Mouse (Mus musculus) limb, embryonic 11.5 days (tissue): ENCODE data around the gene Pts. TPM values are rescaled to one million over a fixed set of nuclear protein-coding genes. Genes with fewer than 3 reads are reported as not detected.
A peak's percentile ranks its signal among the peaks of the same experiment; 100 is the strongest.

ENCODE experiments used
- ATAC-seq: fragments of 200-750 bp; cut with Nextera tagmentation; 2 replicates; pipeline ENCODE4 v1.8.0; 2017; ENCODE audit warnings: low read depth; ENCODE audit not compliant: insufficient number of reproducible peaks, low FRiP score, low TSS enrichment
- DNase-seq: peaks from one replicate; pipeline ENCODE4 v3.0.0-alpha.2; 2015; ENCODE audit warnings: low spot score
- H3K27ac ChIP-seq: fragments of 300-500 bp; sonication (generic); replicated peaks from 2 replicates; pipeline ENCODE4 v1.5.1; 2014; ENCODE audit warnings: low read depth, mild to moderate bottlenecking, low read length
- H3K27me3 ChIP-seq: fragments of 300-500 bp; sonication (generic); 2 replicates; pipeline ENCODE4 v1.6.1; 2014; ENCODE audit warnings: mild to moderate bottlenecking, low read length, mixed read lengths; ENCODE audit not compliant: control insufficient read depth, insufficient read depth
- H3K36me3 ChIP-seq: fragments of 300-500 bp; sonication (generic); 2 replicates; pipeline ENCODE4 v1.6.1; 2014; ENCODE audit warnings: mild to moderate bottlenecking, low read length, moderate library complexity, mixed read lengths; ENCODE audit not compliant: control insufficient read depth, insufficient read depth
- H3K4me1 ChIP-seq: fragments of 300-500 bp; sonication (generic); 2 replicates; pipeline ENCODE4 v1.6.1; 2014; ENCODE audit warnings: low read length, mixed read lengths; ENCODE audit not compliant: control insufficient read depth, insufficient read depth
- H3K4me2 ChIP-seq: fragments of 300-500 bp; sonication (generic); 2 replicates; pipeline ENCODE4 v1.6.1; 2014; ENCODE audit warnings: low read depth, mild to moderate bottlenecking, moderate library complexity; ENCODE audit not compliant: severe bottlenecking
- H3K4me3 ChIP-seq: fragments of 300-500 bp; sonication (generic); 2 replicates; pipeline ENCODE4 v1.5.1; 2014; ENCODE audit warnings: low read depth, low read length
- H3K9ac ChIP-seq: fragments of 300-500 bp; sonication (generic); 2 replicates; pipeline ENCODE4 v1.6.1; 2014; ENCODE audit warnings: mild to moderate bottlenecking, low read length
- H3K9me3 ChIP-seq: fragments of 300-500 bp; sonication (generic); 2 replicates; pipeline ENCODE4 v1.6.1; 2016; ENCODE audit warnings: low read length; ENCODE audit not compliant: control insufficient read depth
- whole genome bisulfite sequencing: fragments of 180-500 bp; shearing (Covaris S2); extraction: QIAGEN DNeasy Blood & Tissue Kit; methylation state at CpG from one replicate; pipeline ENCODE4 v1.1.7; 2014; 5-methylcytosine and 5-hydroxymethylcytosine counted together
- polyA plus RNA-seq: library from polyadenylated mRNA; unstranded; fragments of >200 nt; fragmentation: Nextera tagmentation; extraction: Ambion mirVana; gene quantifications from 2 replicates; pipeline ENCODE4 v1.2.1, GENCODE M21; 2014

Gene Pts
- polyA plus RNA-seq, 1 experiment from 2014 or later, result 55.3 TPM

DNA sequence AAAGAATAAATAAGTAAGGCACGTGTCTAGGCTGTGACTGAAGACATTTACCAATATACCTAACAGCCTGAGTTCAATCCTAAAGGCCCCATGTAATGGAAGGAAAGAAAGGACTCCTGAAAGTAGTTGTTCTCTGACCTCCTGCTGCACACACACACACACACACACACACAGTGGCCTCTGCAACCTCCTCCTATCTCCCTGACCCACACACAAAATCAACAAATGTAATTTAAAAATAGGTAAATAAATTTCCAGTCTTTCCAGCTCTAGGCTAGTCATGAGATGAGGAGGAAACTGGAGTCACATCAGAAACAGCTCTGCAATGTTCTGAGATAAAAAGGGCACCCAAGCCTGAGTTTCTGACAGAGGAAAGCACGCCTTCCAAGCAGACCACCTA lies 34.7 kb downstream of the Pts start:
- H3K9me3 ChIP-seq, result no peaks in the 10 kb centered on the region
- 75% methylated on average over 2 of the region's 2 CpGs for WGBS
- H3K9ac ChIP-seq, result no peak overlapping the region
- no peaks in the 10 kb centered on the region for H3K4me1 ChIP-seq
- H3K27me3 ChIP-seq, result no peaks in the 10 kb centered on the region
- DNase-seq, result no peak
- H3K27ac ChIP-seq, result no peak overlapping the region
- H3K4me2 ChIP-seq, result no peak overlapping the region
- H3K36me3 ChIP-seq, result no peaks in the 10 kb centered on the region
- H3K4me3 ChIP-seq, result no peak overlapping the region
- no peak for ATAC-seq

DNA sequence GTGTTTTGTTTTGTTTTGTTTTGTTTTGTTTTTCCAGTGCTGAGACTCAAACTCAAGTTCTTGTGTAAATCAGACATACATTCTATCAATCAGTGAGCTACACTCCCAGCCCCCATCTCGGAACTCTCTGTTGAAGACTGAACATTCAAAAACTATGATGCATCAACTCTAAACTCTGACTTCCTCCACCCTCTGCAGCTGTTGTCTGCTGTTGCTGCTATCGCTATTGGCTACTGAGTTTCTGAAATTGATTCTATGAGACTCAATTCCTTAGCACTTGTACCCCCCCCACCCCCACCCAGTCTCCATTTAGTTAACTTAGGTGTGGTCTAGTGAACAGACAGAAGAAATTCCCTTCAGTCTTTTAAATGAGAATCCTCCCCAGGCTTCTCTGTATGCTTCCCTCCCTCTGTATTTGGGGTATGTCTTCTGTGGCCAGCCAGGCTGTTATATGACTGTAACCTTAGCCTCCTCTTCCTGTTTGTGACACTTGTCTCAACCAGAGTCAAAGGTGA lies 36.9 kb downstream of the Pts start:
- 77% methylated on average over 2 of the region's 2 CpGs for WGBS
- H3K9me3 ChIP-seq, result no peaks in the 10 kb centered on the region
- DNase-seq (no peak), ATAC-seq (no peak)
- no peak overlapping the region for H3K4me2 ChIP-seq
- no peaks in the 10 kb centered on the region for H3K4me1 ChIP-seq
- no peak overlapping the region for H3K9ac ChIP-seq
- H3K27me3 ChIP-seq, result no peaks in the 10 kb centered on the region
- no peak overlapping the region for H3K27ac ChIP-seq
- no peaks in the 10 kb centered on the region for H3K36me3 ChIP-seq
- no peak overlapping the region for H3K4me3 ChIP-seq

DNA sequence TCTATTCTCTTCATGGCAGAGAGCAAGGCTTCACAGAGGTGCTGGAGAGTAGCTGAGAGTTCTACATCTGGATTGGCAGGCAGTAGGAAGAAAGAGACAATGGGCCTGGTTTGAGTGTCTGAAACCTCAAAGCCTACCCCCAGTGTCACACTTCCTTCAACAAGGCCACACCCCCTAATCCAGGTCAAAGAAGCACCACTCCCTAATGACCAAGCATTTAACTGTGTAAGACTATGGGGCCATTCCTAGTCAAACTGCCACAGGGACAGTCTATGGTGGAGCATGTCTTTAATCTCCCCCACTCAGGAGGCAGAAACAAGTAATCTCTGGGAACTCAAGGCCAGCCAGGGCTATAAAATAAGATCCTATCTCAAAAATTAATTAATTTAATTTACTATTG lies 37.7 kb downstream of the Pts start:
- H3K27ac ChIP-seq, result no peak overlapping the region
- H3K4me3 ChIP-seq, result no peak overlapping the region
- H3K9me3 ChIP-seq, result no peaks in the 10 kb centered on the region
- H3K4me2 ChIP-seq, result no peak overlapping the region
- DNase-seq (no peak), ATAC-seq (no peak)
- H3K27me3 ChIP-seq, result no peaks in the 10 kb centered on the region
- no peaks in the 10 kb centered on the region for H3K4me1 ChIP-seq
- H3K9ac ChIP-seq, result no peak overlapping the region
- H3K36me3 ChIP-seq, result no peaks in the 10 kb centered on the region

DNA sequence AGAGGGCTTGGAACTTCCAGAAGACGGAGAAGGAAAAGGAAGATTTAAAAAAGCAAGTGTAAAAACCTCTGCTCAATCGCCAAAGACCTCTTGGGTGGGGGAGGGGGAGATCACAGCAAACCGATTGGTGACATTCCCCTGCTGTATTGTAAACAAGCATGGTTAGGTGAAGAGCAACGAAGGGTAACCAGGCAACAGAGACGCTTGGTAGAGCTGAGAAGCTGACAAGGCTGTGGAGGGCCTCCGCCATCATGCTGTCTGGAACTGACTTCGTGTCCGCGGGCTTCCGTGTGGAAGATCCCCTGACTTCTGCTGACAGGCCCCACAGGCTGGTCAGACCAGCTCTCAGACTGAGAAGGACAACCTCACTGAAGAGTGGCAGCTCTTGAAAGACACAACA lies 43.0 kb downstream of the Pts start:
- H3K4me1 ChIP-seq, result peaks cover 4% of the 10 kb centered on the region; the same call in 1 of the 2 replicates
- 6% methylated on average over 10 of the region's 10 CpGs for WGBS
- H3K36me3 ChIP-seq, result no peaks in the 10 kb centered on the region
- no peak for ATAC-seq
- H3K9ac ChIP-seq, result no peak overlapping the region
- no peaks in the 10 kb centered on the region for H3K27me3 ChIP-seq
- H3K9me3 ChIP-seq, result no peaks in the 10 kb centered on the region
- DNase-seq, result peak; percentile 50
- H3K4me2 ChIP-seq, result peak overlapping the region; percentile 27
- no peak overlapping the region for H3K27ac ChIP-seq
- H3K4me3 ChIP-seq, result no peak overlapping the region

DNA sequence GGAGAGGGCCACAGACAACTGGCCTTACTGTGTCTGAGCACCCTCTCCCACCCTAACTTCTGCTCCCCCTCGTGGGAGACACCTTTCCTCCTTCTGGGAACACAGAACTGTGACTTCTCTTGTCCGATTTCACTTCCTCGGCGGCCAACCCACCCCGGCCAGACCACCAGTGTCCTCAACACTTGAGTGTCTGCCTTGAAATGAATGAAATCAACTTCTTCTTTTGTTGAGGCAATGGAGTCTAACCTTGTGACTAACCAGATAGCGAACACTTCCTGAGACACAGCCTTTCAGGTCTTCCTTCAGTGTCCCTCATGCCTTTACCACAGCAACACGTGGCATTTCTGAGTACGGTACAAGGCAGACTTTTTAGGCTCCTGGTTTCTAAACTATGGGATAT lies 45.8 kb downstream of the Pts start:
- DNase-seq (no peak), ATAC-seq (no peak)
- Histone ChIP-seq H3K9ac (no peak overlapping the region), H3K4me2 (no peak overlapping the region), H3K36me3 (no peaks in the 10 kb centered on the region), H3K4me3 (no peak overlapping the region), H3K4me1 (peaks cover 4% of the 10 kb centered on the region; the same call in 1 of the 2 replicates), H3K9me3 (no peaks in the 10 kb centered on the region), H3K27me3 (no peaks in the 10 kb centered on the region), H3K27ac (no peak overlapping the region)
- WGBS, result 85% methylated on average over 8 of the region's 8 CpGs

DNA sequence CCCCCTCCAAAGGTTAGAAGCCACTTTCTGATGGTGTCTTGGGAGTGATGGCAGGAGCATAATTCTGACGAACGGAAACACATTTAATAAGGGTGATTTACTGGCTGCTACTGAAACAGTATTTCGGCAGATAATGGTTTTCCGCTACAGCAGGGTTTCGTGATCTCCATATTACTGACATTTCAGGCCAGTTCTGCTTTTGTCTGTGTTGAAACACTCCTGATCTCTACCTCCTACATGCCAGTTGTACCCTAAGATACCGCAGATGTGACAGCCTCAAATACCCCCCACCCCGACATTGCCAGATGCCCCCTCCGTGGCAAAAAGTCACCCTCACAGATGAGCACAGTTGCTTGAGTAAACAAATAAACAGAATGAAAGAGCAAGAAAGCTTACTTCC lies 49.0 kb downstream of the Pts start:
- H3K4me1 ChIP-seq, result no peaks in the 10 kb centered on the region
- H3K9ac ChIP-seq, result no peak overlapping the region
- no peak for ATAC-seq
- WGBS, result 25% methylated on average over 8 of the region's 8 CpGs
- no peaks in the 10 kb centered on the region for H3K9me3 ChIP-seq
- no peak for DNase-seq
- H3K4me3 ChIP-seq, result no peak overlapping the region
- no peak overlapping the region for H3K4me2 ChIP-seq
- H3K36me3 ChIP-seq, result no peaks in the 10 kb centered on the region
- no peak overlapping the region for H3K27ac ChIP-seq
- H3K27me3 ChIP-seq, result no peaks in the 10 kb centered on the region

DNA sequence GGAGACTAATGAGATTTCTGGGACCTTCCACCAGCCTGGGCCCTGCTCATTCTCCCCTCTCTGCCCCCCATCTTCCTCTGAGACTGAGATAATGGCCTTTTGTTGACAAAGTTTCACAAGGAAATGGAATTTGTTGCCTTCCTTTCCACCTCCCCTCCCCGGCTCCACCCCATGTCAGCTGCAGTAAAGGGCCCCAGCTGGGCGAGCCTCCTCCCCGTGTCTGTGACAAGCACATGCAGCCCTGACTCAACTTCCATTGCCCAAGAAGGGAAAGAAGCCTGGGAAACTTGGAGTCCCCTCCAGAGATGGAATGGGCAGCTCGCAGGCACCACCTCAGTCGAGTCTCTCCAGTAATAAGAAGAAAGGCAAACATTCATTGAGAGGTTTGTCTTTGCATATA lies 49.7 kb downstream of the Pts start:
- 18% methylated on average over 5 of the region's 5 CpGs for WGBS
- no peaks in the 10 kb centered on the region for H3K9me3 ChIP-seq
- H3K4me3 ChIP-seq, result no peak overlapping the region
- no peaks in the 10 kb centered on the region for H3K36me3 ChIP-seq
- H3K4me2 ChIP-seq, result no peak overlapping the region
- no peaks in the 10 kb centered on the region for H3K4me1 ChIP-seq
- no peak overlapping the region for H3K9ac ChIP-seq
- no peaks in the 10 kb centered on the region for H3K27me3 ChIP-seq
- no peak for DNase-seq
- no peak overlapping the region for H3K27ac ChIP-seq
- no peak for ATAC-seq

DNA sequence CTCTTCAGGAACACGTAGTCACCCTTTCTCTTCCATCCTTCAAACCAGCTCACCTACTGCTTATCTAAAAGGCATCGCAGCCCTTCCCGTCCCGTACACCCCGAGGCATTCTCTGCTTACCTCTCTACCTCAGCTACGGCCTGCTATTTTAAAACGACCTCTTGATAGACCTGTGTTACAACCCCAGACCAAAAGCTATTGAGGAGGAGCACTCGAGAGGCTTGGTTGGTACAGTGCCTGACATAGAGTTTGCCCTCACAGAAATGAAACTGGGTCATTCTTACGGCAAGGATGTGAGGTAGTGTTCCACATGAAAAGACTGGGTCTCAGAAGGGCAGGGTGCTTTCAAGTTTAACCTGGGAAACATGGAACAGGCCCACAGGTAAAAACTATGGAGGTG lies 51.3 kb downstream of the Pts start:
- Histone ChIP-seq H3K27ac (no peak overlapping the region), H3K9me3 (no peaks in the 10 kb centered on the region), H3K36me3 (no peaks in the 10 kb centered on the region), H3K4me2 (no peak overlapping the region), H3K27me3 (no peaks in the 10 kb centered on the region), H3K4me3 (no peak overlapping the region), H3K4me1 (no peaks in the 10 kb centered on the region), H3K9ac (no peak overlapping the region)
- DNase-seq (no peak), ATAC-seq (no peak)
- WGBS, result 82% methylated on average over 9 of the region's 9 CpGs

DNA sequence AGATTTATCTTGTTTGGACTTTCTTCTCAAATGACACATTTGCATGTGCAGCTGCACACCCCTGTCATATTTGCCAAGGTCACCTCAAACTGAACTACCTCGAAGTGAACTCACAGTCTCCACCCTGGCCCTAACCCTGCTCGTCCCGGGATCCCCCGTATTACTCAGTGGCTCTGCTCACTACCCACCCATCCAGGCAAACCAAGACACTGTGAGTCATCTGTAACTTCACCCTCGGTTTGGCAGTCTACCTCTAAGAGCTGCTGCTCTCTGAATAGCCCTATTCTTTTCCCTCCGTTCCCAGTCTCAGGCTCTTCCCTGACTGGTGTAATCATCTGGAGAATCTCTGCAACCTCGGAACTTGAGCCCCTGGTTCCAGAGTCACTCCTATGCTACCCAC lies 51.9 kb downstream of the Pts start:
- H3K9ac ChIP-seq, result no peak overlapping the region
- no peaks in the 10 kb centered on the region for H3K27me3 ChIP-seq
- H3K4me3 ChIP-seq, result no peak overlapping the region
- no peak for ATAC-seq
- no peaks in the 10 kb centered on the region for H3K4me1 ChIP-seq
- no peak for DNase-seq
- H3K4me2 ChIP-seq, result no peak overlapping the region
- no peaks in the 10 kb centered on the region for H3K36me3 ChIP-seq
- WGBS, result 74% methylated on average over 7 of the region's 7 CpGs
- no peak overlapping the region for H3K27ac ChIP-seq
- no peaks in the 10 kb centered on the region for H3K9me3 ChIP-seq
